Mouse (Mus musculus) intestine, embryonic 16.5 days (tissue): ENCODE measurements around the gene Tmem182. TPM values are rescaled to one million over a fixed set of nuclear protein-coding genes. Genes with fewer than 3 reads are reported as not detected.

Experiments
- ATAC-seq: fragments of 200-750 bp; cut with Nextera tagmentation; 2 replicates; pipeline ENCODE4 v1.8.0; 2017; ENCODE audit warnings: moderate TSS enrichment, moderate library complexity
- H3K27ac ChIP-seq: fragments of 300-500 bp; sonication (generic); 2 replicates; pipeline ENCODE4 v1.5.1; 2014; ENCODE audit warnings: mild to moderate bottlenecking, low read length
- H3K27me3 ChIP-seq: fragments of 300-500 bp; sonication (generic); replicated peaks from 2 replicates; pipeline ENCODE4 v1.6.1; 2014; ENCODE audit warnings: low read length, control low read depth, mixed read lengths; ENCODE audit not compliant: control insufficient read depth, insufficient read depth
- H3K36me3 ChIP-seq: fragments of 300-500 bp; sonication (generic); 2 replicates; pipeline ENCODE4 v1.6.1; 2014; ENCODE audit warnings: low read length, control low read depth; ENCODE audit not compliant: control insufficient read depth, insufficient read depth
- H3K4me1 ChIP-seq: fragments of 300-500 bp; sonication (generic); 2 replicates; pipeline ENCODE4 v1.6.1; 2014; ENCODE audit warnings: low read length, control low read depth, mixed read lengths; ENCODE audit not compliant: control insufficient read depth, insufficient read depth
- H3K4me2 ChIP-seq: fragments of 300-500 bp; sonication (generic); 2 replicates; pipeline ENCODE4 v1.6.1; 2014; ENCODE audit warnings: low read depth, low read length, control low read depth
- H3K4me3 ChIP-seq: fragments of 300-500 bp; sonication (generic); 2 replicates; pipeline ENCODE4 v1.5.1; 2014; ENCODE audit warnings: mild to moderate bottlenecking, low read length
- H3K9ac ChIP-seq: fragments of 300-500 bp; sonication (generic); 2 replicates; pipeline ENCODE4 v1.6.1; 2014; ENCODE audit warnings: low read depth, low read length
- H3K9me3 ChIP-seq: fragments of 300-500 bp; sonication (generic); 2 replicates; pipeline ENCODE4 v1.6.1; 2016; ENCODE audit warnings: low read length, control low read depth; ENCODE audit not compliant: control insufficient read depth
- WGBS: fragments of 180-500 bp; shearing (Covaris S2); extraction: QIAGEN DNeasy Blood & Tissue Kit; methylation state at CpG from one replicate; pipeline ENCODE4 v1.1.7; 2014; 5-methylcytosine and 5-hydroxymethylcytosine counted together
- polyA plus RNA-seq: library from polyadenylated mRNA; unstranded; fragments of >200 nt; fragmentation: Nextera tagmentation; extraction: Ambion mirVana; gene quantifications from 2 replicates; pipeline ENCODE4 v1.2.1, GENCODE M21; 2015

The Tmem182 gene
- 0.22 and 0.43 TPM in 2 replicates for polyA plus RNA-seq

- Histone ChIP-seq H3K27me3 (no peaks in the 10 kb centered on the region), H3K4me3 (no peak within 1 kb of the TSS), H3K27ac (no peak within 1 kb of the TSS), H3K36me3 (no peaks in the 10 kb centered on the region), H3K9ac (no peak within 1 kb of the TSS), H3K9me3 (no peaks in the 10 kb centered on the region), H3K4me1 (no peaks in the 10 kb centered on the region), H3K4me2 (no peak within 1 kb of the TSS)
- WGBS = 72% methylated on average over 9 of the region's 9 CpGs
- ATAC-seq = no peak
These were observed at the start of gene Tmem182 for GRCm38 (mm10) chr1:40805351-40805750. Gene Tmem182 (plus strand): TSS chr1:40805601.

GRCm38 (mm10) chr1:40759751-40760445 lies 45.5 kb upstream of the Tmem182 start:
- peak; percentile 67 for ATAC-seq
- Histone ChIP-seq H3K4me3 (no peak overlapping the region), H3K36me3 (no peaks in the 10 kb centered on the region), H3K4me2 (no peak overlapping the region), H3K9ac (no peak overlapping the region), H3K9me3 (no peaks in the 10 kb centered on the region), H3K27me3 (no peaks in the 10 kb centered on the region; the same call in 1 of the 2 replicates), H3K27ac (no peak overlapping the region), H3K4me1 (no peaks in the 10 kb centered on the region)
- 69% methylated on average over 6 of the region's 6 CpGs for WGBS

GRCm38 (mm10) chr1:40764042-40764441 lies 41.4 kb upstream of the Tmem182 start:
- Histone ChIP-seq H3K9ac (no peak overlapping the region), H3K4me3 (no peak overlapping the region), H3K27ac (no peak overlapping the region), H3K9me3 (no peaks in the 10 kb centered on the region), H3K27me3 (no peaks in the 10 kb centered on the region), H3K36me3 (no peaks in the 10 kb centered on the region), H3K4me2 (no peak overlapping the region), H3K4me1 (no peaks in the 10 kb centered on the region)
- no peak for ATAC-seq
- WGBS = 92% methylated on average over 1 of the region's 1 CpGs

- 40% methylated on average over 15 of the region's 15 CpGs for WGBS
- Histone ChIP-seq H3K9me3 (no peaks in the 10 kb centered on the region), H3K4me3 (no peak overlapping the region), H3K27me3 (no peaks in the 10 kb centered on the region), H3K4me2 (peak overlapping the region; percentile 26), H3K27ac (no peak overlapping the region), H3K9ac (no peak overlapping the region), H3K4me1 (no peaks in the 10 kb centered on the region), H3K36me3 (no peaks in the 10 kb centered on the region)
- peak; percentile 94 for ATAC-seq
These were observed 40.6 kb upstream of the Tmem182 start for GRCm38 (mm10) chr1:40764701-40765275.

DNA sequence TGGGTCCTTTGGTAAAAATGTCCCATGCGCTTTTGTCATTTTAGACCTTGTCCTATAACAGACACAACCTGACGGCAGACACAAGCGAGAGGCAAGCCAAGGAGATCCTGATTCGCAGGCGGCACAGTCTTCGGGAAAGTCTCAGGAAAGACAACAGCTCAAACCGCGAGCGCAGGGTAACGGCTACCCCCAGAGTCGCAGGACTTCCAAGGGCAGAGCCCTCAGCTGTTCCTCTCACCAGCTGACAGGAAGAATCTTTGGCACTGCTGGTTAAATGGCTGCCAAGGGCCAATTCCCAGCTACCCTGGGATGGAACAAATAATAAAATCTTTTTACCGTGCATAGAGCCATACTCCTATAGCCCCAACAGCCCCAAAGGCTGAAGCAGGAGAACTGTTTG lies 39.9 kb upstream of the Tmem182 start:
- Histone ChIP-seq H3K27ac (no peak overlapping the region), H3K36me3 (no peaks in the 10 kb centered on the region), H3K9ac (no peak overlapping the region), H3K27me3 (no peaks in the 10 kb centered on the region), H3K4me1 (no peaks in the 10 kb centered on the region), H3K4me3 (no peak overlapping the region), H3K4me2 (no peak overlapping the region), H3K9me3 (no peaks in the 10 kb centered on the region)
- 81% methylated on average over 12 of the region's 12 CpGs for WGBS
- no peak for ATAC-seq

GRCm38 (mm10) chr1:40767588-40767987 lies 37.8 kb upstream of the Tmem182 start:
- Histone ChIP-seq H3K9me3 (no peaks in the 10 kb centered on the region), H3K27me3 (no peaks in the 10 kb centered on the region), H3K4me2 (no peak overlapping the region), H3K36me3 (no peaks in the 10 kb centered on the region), H3K27ac (no peak overlapping the region), H3K9ac (no peak overlapping the region), H3K4me3 (no peak overlapping the region), H3K4me1 (no peaks in the 10 kb centered on the region)
- WGBS = 84% methylated on average over 18 of the region's 18 CpGs
- no peak for ATAC-seq

DNA sequence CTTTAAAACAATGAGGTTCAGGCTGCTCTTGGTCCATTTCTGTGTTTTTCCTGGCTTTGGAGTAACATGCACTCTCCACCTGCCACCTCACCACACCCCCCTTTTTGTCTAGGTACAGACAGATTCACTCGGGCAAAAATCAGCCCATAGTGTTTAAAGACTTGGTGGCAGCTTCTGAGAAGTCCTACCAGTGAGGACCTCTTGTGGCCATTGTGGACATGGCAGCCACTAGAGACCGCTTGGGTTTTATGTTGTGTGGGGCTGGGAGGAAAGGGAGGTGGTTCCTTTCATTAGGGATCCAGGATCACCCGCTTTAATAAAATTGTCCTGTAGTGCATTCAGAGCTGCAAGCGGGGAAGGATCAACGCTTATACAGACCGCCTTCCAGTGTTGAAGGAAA lies 36.8 kb upstream of the Tmem182 start:
- H3K9me3 ChIP-seq = no peaks in the 10 kb centered on the region
- no peak overlapping the region for H3K4me2 ChIP-seq
- no peaks in the 10 kb centered on the region for H3K27me3 ChIP-seq
- H3K4me3 ChIP-seq = no peak overlapping the region
- no peak for ATAC-seq
- H3K9ac ChIP-seq = no peak overlapping the region
- H3K36me3 ChIP-seq = no peaks in the 10 kb centered on the region; the same call in 1 of the 2 replicates
- no peaks in the 10 kb centered on the region for H3K4me1 ChIP-seq
- no peak overlapping the region for H3K27ac ChIP-seq
- 38% methylated on average over 6 of the region's 6 CpGs for WGBS

GRCm38 (mm10) chr1:40769331-40769894 lies 36.0 kb upstream of the Tmem182 start:
- Histone ChIP-seq H3K4me1 (no peaks in the 10 kb centered on the region), H3K9me3 (no peaks in the 10 kb centered on the region), H3K4me3 (no peak overlapping the region), H3K9ac (no peak overlapping the region), H3K27ac (no peak overlapping the region), H3K27me3 (no peaks in the 10 kb centered on the region), H3K36me3 (no peaks in the 10 kb centered on the region; the same call in 1 of the 2 replicates), H3K4me2 (no peak overlapping the region)
- 72% methylated on average over 4 of the region's 4 CpGs for WGBS
- no peak for ATAC-seq

- Histone ChIP-seq H3K4me2 (no peak overlapping the region), H3K27me3 (no peaks in the 10 kb centered on the region), H3K4me3 (no peak overlapping the region), H3K4me1 (no peaks in the 10 kb centered on the region), H3K9ac (no peak overlapping the region), H3K9me3 (no peaks in the 10 kb centered on the region), H3K27ac (no peak overlapping the region), H3K36me3 (no peaks in the 10 kb centered on the region; the same call in 1 of the 2 replicates)
- ATAC-seq = no peak
- 87% methylated on average over 7 of the region's 7 CpGs for WGBS
These were observed 34.0 kb upstream of the Tmem182 start for GRCm38 (mm10) chr1:40771196-40771970.
